Mouse (Mus musculus) embryonic facial prominence, embryonic 14.5 days (tissue): ENCODE measurements around the gene Tmem121. TPM values are rescaled to one million over a fixed set of nuclear protein-coding genes. Genes with fewer than 3 reads are reported as not detected.

Source experiments
- ATAC-seq: fragments of 200-750 bp; cut with Nextera tagmentation; 2 replicates; pipeline ENCODE4 v1.8.0; 2017; ENCODE audit warnings: low read depth, moderate number of reproducible peaks, moderate TSS enrichment
- DNase-seq: peaks from one replicate; pipeline ENCODE4 v3.0.0-alpha.2; 2015; ENCODE audit warnings: low spot score
- H3K27ac ChIP-seq: fragments of 300-500 bp; sonication (generic); replicated peaks from 2 replicates; pipeline ENCODE4 v1.5.1; 2014; ENCODE audit warnings: low read depth, mild to moderate bottlenecking, low read length, moderate library complexity
- H3K27me3 ChIP-seq: fragments of 300-500 bp; sonication (generic); replicated peaks from 2 replicates; pipeline ENCODE4 v1.6.1; 2014; ENCODE audit warnings: low read length; ENCODE audit not compliant: control insufficient read depth, insufficient read depth
- H3K36me3 ChIP-seq: fragments of 300-500 bp; sonication (generic); 2 replicates; pipeline ENCODE4 v1.6.1; 2014; ENCODE audit warnings: low read length, mixed read lengths; ENCODE audit not compliant: control insufficient read depth, insufficient read depth
- H3K4me1 ChIP-seq: fragments of 300-500 bp; sonication (generic); 2 replicates; pipeline ENCODE4 v1.6.1; 2014; ENCODE audit warnings: antibody characterized with exemption, low read length; ENCODE audit not compliant: control insufficient read depth, insufficient read depth
- H3K4me2 ChIP-seq: fragments of 300-500 bp; sonication (generic); 2 replicates; pipeline ENCODE4 v1.6.1; 2014; ENCODE audit warnings: low read depth, mild to moderate bottlenecking, low read length, moderate library complexity, mixed read lengths
- H3K4me3 ChIP-seq: fragments of 300-500 bp; sonication (generic); 2 replicates; pipeline ENCODE4 v1.5.1; 2014; ENCODE audit warnings: low read depth, mild to moderate bottlenecking, low read length
- H3K9ac ChIP-seq: fragments of 300-500 bp; sonication (generic); 2 replicates; pipeline ENCODE4 v1.6.1; 2014; ENCODE audit warnings: low read depth, mild to moderate bottlenecking, low read length, moderate library complexity, mixed read lengths
- H3K9me3 ChIP-seq: fragments of 300-500 bp; sonication (generic); 2 replicates; pipeline ENCODE4 v1.6.1; 2016; ENCODE audit warnings: low read length; ENCODE audit not compliant: control insufficient read depth
- WGBS: fragments of 180-500 bp; shearing (Covaris S2); extraction: QIAGEN DNeasy Blood & Tissue Kit; methylation state at CpG from one replicate; pipeline ENCODE4 v1.1.7; 2014; 5-methylcytosine and 5-hydroxymethylcytosine counted together
- polyA plus RNA-seq: library from polyadenylated mRNA; unstranded; fragments of >200 nt; fragmentation: Nextera tagmentation; extraction: Ambion mirVana; gene quantifications from 2 replicates; pipeline ENCODE4 v1.2.1, GENCODE M21; 2014

Gene Tmem121
- polyA plus RNA-seq, 1 experiment from 2014 or later = 8.7 TPM

GRCm38 (mm10) chr12:113146112-113147057 lies 39.3 kb upstream of the Tmem121 start, which contains the start of gene Crip1:
Crip1 (plus strand) TSS chr12:113146316.
- Histone ChIP-seq H3K9ac (peak within 1 kb of the TSS; percentile 49), H3K36me3 (no peaks in the 10 kb centered on the region; the same call in 1 of the 2 replicates), H3K27ac (no peak within 1 kb of the TSS), H3K4me2 (peak within 1 kb of the TSS; percentile 44), H3K27me3 (peaks cover 34% of the 10 kb centered on the region), H3K4me3 (peak within 1 kb of the TSS; percentile 15), H3K9me3 (no peaks in the 10 kb centered on the region), H3K4me1 (peaks cover 15% of the 10 kb centered on the region)
- 11% methylated on average over 44 of the region's 45 CpGs for WGBS
- DNase-seq (peak; percentile 76), ATAC-seq (peak; percentile 4; the same call in 1 of the 2 replicates)

DNA sequence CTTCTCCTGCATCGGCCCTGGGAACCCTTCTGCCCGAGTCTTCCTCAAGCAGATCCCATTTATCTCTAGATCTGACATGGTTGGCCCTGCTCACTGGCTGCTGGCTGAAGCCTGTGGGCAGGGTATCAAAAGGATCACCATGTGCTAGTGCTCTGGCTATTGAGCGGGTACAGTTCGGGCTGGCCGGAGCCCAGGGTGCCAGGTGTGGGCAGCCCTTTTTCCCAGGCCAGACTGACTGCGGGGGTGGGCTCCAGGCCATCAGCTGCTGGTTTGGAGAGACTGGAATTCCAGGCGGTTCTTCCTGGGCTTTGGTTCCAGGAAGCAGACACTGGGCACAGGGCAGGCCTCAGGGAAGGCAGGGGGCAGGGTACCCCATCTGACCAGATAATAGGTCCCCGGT lies 38.2 kb upstream of the Tmem121 start:
- peaks cover 18% of the 10 kb centered on the region for H3K4me1 ChIP-seq
- peaks cover 24% of the 10 kb centered on the region for H3K27me3 ChIP-seq
- no peak for ATAC-seq

GRCm38 (mm10) chr12:113148381-113149035 lies 37.2 kb upstream of the Tmem121 start:
- Histone ChIP-seq H3K36me3 (no peaks in the 10 kb centered on the region; the same call in 1 of the 2 replicates), H3K4me3 (no peak overlapping the region), H3K9me3 (no peaks in the 10 kb centered on the region), H3K4me1 (peaks cover 12% of the 10 kb centered on the region), H3K27ac (no peak overlapping the region), H3K4me2 (no peak overlapping the region), H3K27me3 (peaks cover 24% of the 10 kb centered on the region), H3K9ac (no peak overlapping the region)
- WGBS = 34% methylated on average over 16 of the region's 16 CpGs
- no peak for ATAC-seq
- DNase-seq = no peak

More for the DNA sequence above, 38.2 kb upstream of the Tmem121 start:
- Histone ChIP-seq H3K4me3 (no peak overlapping the region), H3K27ac (no peak overlapping the region), H3K9me3 (no peaks in the 10 kb centered on the region), H3K36me3 (no peaks in the 10 kb centered on the region; the same call in 1 of the 2 replicates), H3K9ac (no peak overlapping the region), H3K4me2 (no peak overlapping the region)
- 83% methylated on average over 8 of the region's 8 CpGs for WGBS
- DNase-seq = no peak

DNA sequence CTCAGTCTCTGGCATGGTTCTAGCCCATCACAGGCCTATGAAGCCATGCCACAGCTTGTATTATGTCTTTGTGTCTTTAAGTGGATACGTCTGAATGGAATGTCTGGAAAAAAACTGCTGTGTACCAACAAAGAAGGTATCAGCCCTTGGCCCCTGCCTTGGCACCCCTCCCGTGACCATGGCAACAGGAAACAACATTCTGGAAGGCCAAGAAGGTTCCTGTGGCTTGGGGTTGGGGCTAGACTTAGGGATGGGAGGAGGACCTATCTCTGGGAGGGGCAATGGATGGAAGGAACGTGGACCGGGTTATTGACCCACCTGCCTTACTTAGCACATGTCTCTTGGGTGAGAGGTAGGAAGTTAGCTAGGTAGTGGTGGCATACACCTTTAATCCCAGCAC lies 36.4 kb upstream of the Tmem121 start:
- Histone ChIP-seq H3K4me2 (no peak overlapping the region), H3K9ac (no peak overlapping the region), H3K27me3 (peaks cover 24% of the 10 kb centered on the region), H3K9me3 (no peaks in the 10 kb centered on the region), H3K27ac (no peak overlapping the region), H3K4me3 (no peak overlapping the region), H3K36me3 (no peaks in the 10 kb centered on the region; the same call in 1 of the 2 replicates), H3K4me1 (peaks cover 12% of the 10 kb centered on the region)
- WGBS = 68% methylated on average over 4 of the region's 4 CpGs
- no peak for ATAC-seq
- DNase-seq = no peak

DNA sequence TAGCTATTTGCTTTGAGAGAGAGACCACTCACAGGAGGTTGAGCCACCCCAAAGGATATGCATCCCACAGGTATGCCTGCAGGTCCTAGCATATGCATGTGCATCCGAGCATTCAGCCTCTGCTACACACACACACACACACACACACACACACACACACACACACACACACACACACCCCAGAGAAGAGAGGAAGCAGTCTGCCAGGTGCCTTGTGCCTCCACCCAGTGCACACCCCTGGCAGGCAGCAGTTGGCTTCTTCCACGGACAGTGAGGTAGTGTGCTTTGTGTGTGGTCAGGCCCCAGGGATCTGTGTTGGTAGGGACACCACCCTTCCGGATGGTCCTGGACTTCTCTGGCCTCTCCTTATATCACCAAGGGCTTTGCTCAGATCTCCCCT lies 35.8 kb upstream of the Tmem121 start:
- ATAC-seq (no peak), DNase-seq (no peak)
- whole genome bisulfite sequencing = 63% methylated on average over 2 of the region's 3 CpGs
- Histone ChIP-seq H3K4me1 (peaks cover 12% of the 10 kb centered on the region), H3K27ac (no peak overlapping the region), H3K4me3 (no peak overlapping the region), H3K27me3 (peaks cover 24% of the 10 kb centered on the region), H3K4me2 (no peak overlapping the region), H3K9me3 (no peaks in the 10 kb centered on the region), H3K9ac (no peak overlapping the region), H3K36me3 (no peaks in the 10 kb centered on the region; the same call in 1 of the 2 replicates)

DNA sequence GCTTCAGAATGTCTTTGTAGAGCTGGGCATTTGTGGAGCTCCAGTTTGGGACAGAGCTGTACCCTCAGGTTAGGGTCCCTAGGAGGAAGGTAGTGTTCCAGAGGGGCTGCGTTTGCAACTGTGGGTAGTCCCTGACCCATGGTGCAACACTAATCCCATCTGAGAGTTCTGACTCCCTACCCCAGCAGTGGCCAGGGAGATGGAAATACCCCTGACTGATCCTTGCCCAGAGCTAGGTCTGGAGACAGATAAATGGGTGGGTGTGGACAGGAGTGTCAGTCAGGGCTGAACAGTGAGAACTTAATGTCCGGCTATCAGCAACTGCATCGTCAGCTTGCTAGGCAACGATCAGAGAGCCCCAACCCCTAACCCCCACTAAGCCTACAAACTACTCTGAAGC lies 35.1 kb upstream of the Tmem121 start:
- Histone ChIP-seq H3K4me1 (peaks cover 12% of the 10 kb centered on the region), H3K4me3 (no peak overlapping the region), H3K9me3 (no peaks in the 10 kb centered on the region), H3K4me2 (no peak overlapping the region), H3K27me3 (peaks cover 24% of the 10 kb centered on the region), H3K27ac (no peak overlapping the region), H3K9ac (no peak overlapping the region), H3K36me3 (no peaks in the 10 kb centered on the region; the same call in 1 of the 2 replicates)
- no peak for ATAC-seq
- 86% methylated on average over 4 of the region's 4 CpGs for WGBS
- DNase-seq = no peak

GRCm38 (mm10) chr12:113151046-113151445 lies 34.7 kb upstream of the Tmem121 start:
- H3K4me1 ChIP-seq = peaks cover 12% of the 10 kb centered on the region
- WGBS = 75% methylated on average over 8 of the region's 8 CpGs
- peak overlapping the region; percentile 91; the same call in 1 of the 2 replicates for H3K4me2 ChIP-seq
- H3K4me3 ChIP-seq = no peak overlapping the region
- no peak for ATAC-seq
- no peak overlapping the region for H3K9ac ChIP-seq
- peaks cover 24% of the 10 kb centered on the region for H3K27me3 ChIP-seq
- H3K9me3 ChIP-seq = no peaks in the 10 kb centered on the region
- no peaks in the 10 kb centered on the region for H3K36me3 ChIP-seq
- no peak overlapping the region for H3K27ac ChIP-seq
- DNase-seq = no peak

GRCm38 (mm10) chr12:113151661-113152271 lies 34.0 kb upstream of the Tmem121 start:
- ATAC-seq = no peak
- under 1% methylated on average over 23 of the region's 36 CpGs for WGBS
- peak overlapping the region; percentile 61 for H3K9ac ChIP-seq
- H3K9me3 ChIP-seq = no peaks in the 10 kb centered on the region
- H3K27me3 ChIP-seq = peaks cover 22% of the 10 kb centered on the region
- H3K4me2 ChIP-seq = peak overlapping the region; percentile 91
- no peak overlapping the region for H3K27ac ChIP-seq
- H3K4me3 ChIP-seq = peak overlapping the region; percentile 50
- H3K4me1 ChIP-seq = peaks cover 15% of the 10 kb centered on the region
- no peaks in the 10 kb centered on the region for H3K36me3 ChIP-seq
- no peak for DNase-seq
